26 mouse cellular contexts compared by ENCODE assay signal in the genomic region with DNA sequence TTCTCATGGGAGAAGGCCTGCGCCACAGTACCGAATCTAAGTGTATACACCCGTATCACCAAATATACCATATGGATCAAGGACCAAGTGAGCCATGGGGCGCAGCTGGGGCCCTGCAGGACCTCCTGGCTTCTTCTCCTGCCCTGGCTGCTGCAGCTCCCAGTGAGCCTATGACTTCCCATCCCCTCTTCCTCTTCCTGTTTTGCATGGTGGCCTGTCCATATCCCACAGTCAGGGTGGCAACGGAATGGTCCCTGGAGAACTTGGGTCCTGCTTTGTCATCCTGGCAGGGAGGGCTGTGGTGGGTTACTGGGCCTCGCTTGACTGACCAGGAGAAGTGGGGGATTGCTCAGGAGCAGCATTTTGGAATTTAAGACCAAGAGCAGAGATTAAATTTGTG. TPM values are rescaled to one million over a fixed set of nuclear protein-coding genes. Genes with fewer than 3 reads are reported as not detected.
"Had no signal": no experiment of that assay in that cellular context is flagged by ENCODE, and none has a peak within 500 bp of the region (broad histone marks: within the 10 kb centered on the region; RNA-seq: fewer than 3 reads in every experiment).

No protein-coding gene starts in this region.

- H3K4me1 ChIP-seq: limb, embryonic 15.5 days; midbrain, embryonic 12.5 days; midbrain, embryonic 15.5 days; neural tube, embryonic 15.5 days had no signal

- ATAC-seq: intestine, postnatal 0 days; liver, embryonic 12.5 days; midbrain, embryonic 15.5 days had no signal

- DNase-seq: layer of hippocampus, postnatal 36 days; right cerebral cortex, adult 18-20 months; right cerebral cortex, postnatal 14 days; right cerebral cortex, postnatal 4 days; thymus, adult 2 months; thymus, postnatal 14 days; thymus, postnatal 4 days had no signal

- H3K4me3 ChIP-seq: kidney, embryonic 15.5 days; left cerebral cortex, adult 2 months; limb, embryonic 12.5 days; limb, embryonic 15.5 days; liver, embryonic 12.5 days; liver, embryonic 15.5 days; midbrain, embryonic 12.5 days; midbrain, embryonic 15.5 days; neural tube, embryonic 12.5 days; neural tube, embryonic 15.5 days had no signal

- H3K27ac ChIP-seq: kidney, embryonic 15.5 days; left cerebral cortex, adult 2 months; limb, embryonic 12.5 days; limb, embryonic 15.5 days; liver, embryonic 12.5 days; liver, embryonic 15.5 days; midbrain, embryonic 12.5 days; midbrain, embryonic 15.5 days; neural tube, embryonic 12.5 days; neural tube, embryonic 15.5 days; stomach, postnatal 0 days had no signal

- H3K36me3 ChIP-seq: kidney, embryonic 15.5 days; limb, embryonic 12.5 days; limb, embryonic 15.5 days; liver, embryonic 12.5 days; liver, embryonic 15.5 days; midbrain, embryonic 12.5 days; midbrain, embryonic 15.5 days; neural tube, embryonic 12.5 days; neural tube, embryonic 15.5 days had no signal

RNA-seq across cellular contexts. Expression of gene Prss46, which starts 3.4 kb away (rescaled TPM):
- total RNA-seq: layer of hippocampus, adult 8-10 months; layer of hippocampus, postnatal 36 days; left cerebral cortex, adult 2 months; left cerebral cortex, postnatal 10 days; left cerebral cortex, postnatal 36 days had no signal
- polyA plus RNA-seq: intestine, postnatal 0 days; kidney, embryonic 15.5 days; limb, embryonic 12.5 days; limb, embryonic 15.5 days; liver, embryonic 12.5 days; liver, embryonic 15.5 days; lung, adult 2 months; lung, embryonic 16.5 days; midbrain, embryonic 12.5 days; midbrain, embryonic 15.5 days; neural tube, embryonic 12.5 days; neural tube, embryonic 15.5 days; stomach, embryonic 14.5 days; stomach, postnatal 0 days had no signal

RNA-seq across cellular contexts. Expression of gene Prss45, which starts 6.5 kb away (rescaled TPM):
- polyA plus RNA-seq: intestine, postnatal 0 days; kidney, embryonic 15.5 days; limb, embryonic 12.5 days; limb, embryonic 15.5 days; liver, embryonic 12.5 days; liver, embryonic 15.5 days; lung, adult 2 months; lung, embryonic 16.5 days; midbrain, embryonic 12.5 days; midbrain, embryonic 15.5 days; neural tube, embryonic 12.5 days; neural tube, embryonic 15.5 days; stomach, embryonic 14.5 days; stomach, postnatal 0 days; thymus, adult 2 months had no signal

RNA-seq across cellular contexts. Expression of gene Prss43, which starts 14.4 kb away (rescaled TPM):
- total RNA-seq: layer of hippocampus, postnatal 36 days had no signal
- polyA plus RNA-seq: intestine, postnatal 0 days; kidney, embryonic 15.5 days; limb, embryonic 12.5 days; limb, embryonic 15.5 days; liver, embryonic 12.5 days; liver, embryonic 15.5 days; lung, adult 2 months; lung, embryonic 16.5 days; midbrain, embryonic 12.5 days; midbrain, embryonic 15.5 days; neural tube, embryonic 12.5 days; neural tube, embryonic 15.5 days; stomach, embryonic 14.5 days; stomach, postnatal 0 days; thymus, adult 2 months had no signal

RNA-seq across cellular contexts. Expression of gene Prss50, which starts 16.9 kb away (rescaled TPM):
- polyA plus RNA-seq: lung, adult 2 months; lung, embryonic 16.5 days; midbrain, embryonic 12.5 days; midbrain, embryonic 15.5 days; stomach, embryonic 14.5 days had no signal

RNA-seq across cellular contexts. Expression of gene Prss44, which starts 27.1 kb away (rescaled TPM):
- total RNA-seq: layer of hippocampus, adult 8-10 months; layer of hippocampus, postnatal 10 days; layer of hippocampus, postnatal 36 days; left cerebral cortex, adult 2 months; left cerebral cortex, postnatal 10 days; left cerebral cortex, postnatal 36 days had no signal
- polyA plus RNA-seq: intestine, postnatal 0 days; kidney, embryonic 15.5 days; limb, embryonic 12.5 days; limb, embryonic 15.5 days; liver, embryonic 12.5 days; liver, embryonic 15.5 days; lung, adult 2 months; lung, embryonic 16.5 days; midbrain, embryonic 12.5 days; midbrain, embryonic 15.5 days; neural tube, embryonic 12.5 days; neural tube, embryonic 15.5 days; stomach, embryonic 14.5 days; stomach, postnatal 0 days had no signal
